Mouse (Mus musculus) cortical plate, adult 2 months (tissue): ENCODE measurements around the gene AK157302. TPM values are rescaled to one million over a fixed set of nuclear protein-coding genes. Genes with fewer than 3 reads are reported as not detected.
A peak's percentile ranks its signal among the peaks of the same experiment; 100 is the strongest.

Experiments used
- H3K27ac ChIP-seq: fragments of 200-500 bp; 2 replicates; pipeline ENCODE4 v1.5.1; 2012; ENCODE audit warnings: low read length, control low read depth, inconsistent platforms; ENCODE audit not compliant: insufficient read depth
- H3K4me1 ChIP-seq: fragments of 200-500 bp; 2 replicates; pipeline ENCODE4 v1.6.1; 2011; ENCODE audit warnings: low read length; ENCODE audit not compliant: control insufficient read depth, insufficient read depth
- H3K4me3 ChIP-seq: fragments of 200-500 bp; 2 replicates; pipeline ENCODE4 v1.5.1; 2011; ENCODE audit warnings: mild to moderate bottlenecking, low read length, control low read depth; ENCODE audit not compliant: insufficient read depth
- CTCF ChIP-seq: fragments of 200-500 bp; IDR thresholded peaks from 2 replicates; pipeline ENCODE4 v1.5.1; 2011; ENCODE audit warnings: mild to moderate bottlenecking, control low read depth, low read length; ENCODE audit not compliant: insufficient read depth; ENCODE audit errors: extremely low read depth
- POLR2A ChIP-seq: fragments of 200-500 bp; IDR thresholded peaks from 2 replicates; pipeline ENCODE4 v1.6.1; 2011; ENCODE audit warnings: mild to moderate bottlenecking, low read length, control low read depth; ENCODE audit not compliant: insufficient read depth; ENCODE audit errors: extremely low read depth
- polyA plus RNA-seq: library from polyadenylated mRNA; depleted of rRNA; stranded (reverse); fragments of >200 nt; gene quantifications from 2 replicates; pipeline ENCODE4 v1.2.3, GENCODE M21; 2012; rRNA removed

AK157302 gene
- polyA plus RNA-seq, 1 experiment = 2.3 TPM

GRCm38 (mm10) chr13:21530781-21531201 lies 35.8 kb downstream of the AK157302 start, which contains the start of gene Zkscan8:
Zkscan8 (minus strand) TSS chr13:21531120.
- TF ChIP-seq CTCF (no peak), POLR2A (0 out of 2 replicates have a peak, but pooled peaks have one; percentile 24)
- Histone ChIP-seq H3K27ac (peak within 1 kb of the TSS; percentile 67), H3K4me3 (peak within 1 kb of the TSS; percentile 79), H3K4me1 (no peaks in the 10 kb centered on the region)

- Histone ChIP-seq H3K27ac (no peak within 1 kb of the TSS), H3K4me3 (no peak within 1 kb of the TSS), H3K4me1 (no peaks in the 10 kb centered on the region)
- TF ChIP-seq CTCF = no peak
- no peak for TF ChIP-seq POLR2A
Observed at GRCm38 (mm10) chr13:21542708-21543107, 47.7 kb downstream of the AK157302 start, which contains the start of gene Olfr1366. Olfr1366 (minus strand) TSS chr13:21542808.

Other genes starting within 250 kb of the AK157302 start
- gene Gpx5, start 202.5 kb upstream of the AK157302 start, polyA plus RNA-seq = 0.10 TPM in 1 of 2 replicates, not detected in the other
- 1.6 TPM in 1 of 2 replicates, not detected in the other for gene Gpx6, start 183.1 kb upstream of the AK157302 start, polyA plus RNA-seq
- not detected in 2 replicates for gene Olfr1367, start 148.3 kb upstream of the AK157302 start, polyA plus RNA-seq
- 5.7 and 6.3 TPM in 2 replicates for gene Zscan12, start 132.4 kb upstream of the AK157302 start, polyA plus RNA-seq
- gene Zkscan3, start 92.5 kb upstream of the AK157302 start, polyA plus RNA-seq = 46.5 and 48.1 TPM in 2 replicates
- 2.3 and 3.1 TPM in 2 replicates for gene Pgbd1, start 54.2 kb upstream of the AK157302 start, polyA plus RNA-seq
- 66.4 and 70.2 TPM in 2 replicates for gene Zscan26, start 41.5 kb upstream of the AK157302 start, polyA plus RNA-seq
- gene Nkapl, start 26.7 kb upstream of the AK157302 start, polyA plus RNA-seq = 0.40 and 0.44 TPM in 2 replicates
- gene Zkscan4, start 16.3 kb upstream of the AK157302 start, polyA plus RNA-seq = 3.8 and 4.1 TPM in 2 replicates
- not detected in 2 replicates for gene Gm10065, start 15.8 kb upstream of the AK157302 start, polyA plus RNA-seq
- 33.2 and 43.7 TPM in 2 replicates for gene Gm11273, start 6.2 kb downstream of the AK157302 start, polyA plus RNA-seq
- gene Zkscan8, start 35.9 kb downstream of the AK157302 start, polyA plus RNA-seq = 6.7 and 7.0 TPM in 2 replicates
- gene Olfr1366, start 47.6 kb downstream of the AK157302 start, polyA plus RNA-seq = not detected in 2 replicates
- not detected in 2 replicates for gene Olfr1535, start 64.7 kb downstream of the AK157302 start, polyA plus RNA-seq
- gene Olfr1364, start 86.5 kb downstream of the AK157302 start, polyA plus RNA-seq = not detected in 2 replicates
- not detected in 2 replicates for gene Olfr1362, start 118.8 kb downstream of the AK157302 start, polyA plus RNA-seq
- 0.06 TPM in 1 of 2 replicates, not detected in the other for gene Olfr11, start 147.3 kb downstream of the AK157302 start, polyA plus RNA-seq
- not detected in 2 replicates for gene Olfr1361, start 168.2 kb downstream of the AK157302 start, polyA plus RNA-seq
- gene Olfr1360, start 182.2 kb downstream of the AK157302 start, polyA plus RNA-seq = not detected in 2 replicates
- not detected in 2 replicates for gene Olfr1359, start 202.9 kb downstream of the AK157302 start, polyA plus RNA-seq
- gene Hist1h2bl, start 220.9 kb downstream of the AK157302 start, polyA plus RNA-seq = 1.2 TPM in 1 of 2 replicates, not detected in the other
- gene Hist1h2ai, start 221.2 kb downstream of the AK157302 start, polyA plus RNA-seq = 1.5 and 1.7 TPM in 2 replicates
- 0.91 and 3.1 TPM in 2 replicates for gene Hist1h3h, start 222.4 kb downstream of the AK157302 start, polyA plus RNA-seq
- gene Hist1h2bm, start 226.8 kb downstream of the AK157302 start, polyA plus RNA-seq = 0.77 TPM in 1 of 2 replicates, not detected in the other
- 2.3 and 2.4 TPM in 2 replicates for gene Hist1h4j, start 239.8 kb downstream of the AK157302 start, polyA plus RNA-seq